Mouse (Mus musculus): ENCODE data around the gene Hyal3. TPM values are rescaled to one million over a fixed set of nuclear protein-coding genes. Genes with fewer than 3 reads are reported as not detected.
A peak's percentile ranks its signal among the peaks of the same experiment; 100 is the strongest.
"Not testable (repeated sequence)": the region's sequence is repeated elsewhere in the genome, so short reads cannot be mapped to it uniquely, and the experiment has no call there.

Hyal3 gene
- total RNA-seq, 2 experiments from 2014 or later = 0.41 to 0.79 TPM

- no peak for DNase-seq
- intact Hi-C loops (cut with DNase I) = no loop called here
Measured at GRCm38 (mm10) chr9:107549297-107550074, 31.1 kb upstream of the Hyal3 start.

- DNase-seq = no peak
- intact Hi-C loops (cut with DNase I) = no loop called here
Measured at GRCm38 (mm10) chr9:107550491-107551116, 30.0 kb upstream of the Hyal3 start.

GRCm38 (mm10) chr9:107551117-107551889 lies 29.3 kb upstream of the Hyal3 start, which contains the start of gene Rassf1:
Rassf1 (plus strand) TSS chr9:107551555.
- peak; percentile 76 to 81 for DNase-seq
- intact Hi-C loops (cut with DNase I) = no loop called here

GRCm38 (mm10) chr9:107551890-107552355 lies 28.7 kb upstream of the Hyal3 start:
- intact Hi-C loops (cut with DNase I) = no loop called here
- DNase-seq = no peak

GRCm38 (mm10) chr9:107552690-107553393 lies 27.8 kb upstream of the Hyal3 start:
- intact Hi-C loops (cut with DNase I) = no loop called here

GRCm38 (mm10) chr9:107553541-107554318 lies 26.9 kb upstream of the Hyal3 start:
- intact Hi-C loops (cut with DNase I) = no loop called here
- peak in 1 of 2 experiments; percentile 51 for DNase-seq

More at GRCm38 (mm10) chr9:107552690-107553393, 27.8 kb upstream of the Hyal3 start:
- DNase-seq = no peak

GRCm38 (mm10) chr9:107554319-107554825 lies 26.2 kb upstream of the Hyal3 start:
- intact Hi-C loops (cut with DNase I) = no loop called here

GRCm38 (mm10) chr9:107555031-107555457 lies 25.6 kb upstream of the Hyal3 start:
- DNase-seq = peak; percentile 86 to 87
- intact Hi-C loops (cut with DNase I) = no loop called here

More at GRCm38 (mm10) chr9:107554319-107554825, 26.2 kb upstream of the Hyal3 start:
- DNase-seq = peak; percentile 95 to 96

- intact Hi-C loops (cut with DNase I) = no loop called here
- DNase-seq = no peak
Measured at GRCm38 (mm10) chr9:107555701-107556100, 24.9 kb upstream of the Hyal3 start.

- no peak for DNase-seq
- intact Hi-C loops (cut with DNase I) = no loop called here
Measured at GRCm38 (mm10) chr9:107556346-107556745, 24.3 kb upstream of the Hyal3 start.

GRCm38 (mm10) chr9:107563029-107563581 lies 17.5 kb upstream of the Hyal3 start, which contains the start of gene Tusc2:
Tusc2 (plus strand) TSS chr9:107563255.
- intact Hi-C loops (cut with DNase I) = no loop called here
- peak; percentile 97 for DNase-seq

- DNase-seq; intact Hi-C loops (cut with DNase I): not testable (repeated sequence)
Measured at GRCm38 (mm10) chr9:107565556-107565955, 15.1 kb upstream of the Hyal3 start.

- DNase-seq = peak; percentile 90 to 91
Measured at GRCm38 (mm10) chr9:107566041-107566709, 14.4 kb upstream of the Hyal3 start.

GRCm38 (mm10) chr9:107566855-107567254 lies 13.8 kb upstream of the Hyal3 start:
- peak; percentile 54 to 63 for DNase-seq
- intact Hi-C loops (cut with DNase I) = no loop called here

More at GRCm38 (mm10) chr9:107566041-107566709, 14.4 kb upstream of the Hyal3 start:
- intact Hi-C loops (cut with DNase I) = no loop called here

- intact Hi-C loops (cut with DNase I) = no loop called here
- peak in 1 of 2 experiments; percentile 48 for DNase-seq
Measured at GRCm38 (mm10) chr9:107567702-107568319, 12.8 kb upstream of the Hyal3 start, which contains the start of gene Hyal2. Hyal2 (plus strand) TSS chr9:107567945.

GRCm38 (mm10) chr9:107568331-107569261 lies 12.0 kb upstream of the Hyal3 start:
- intact Hi-C loops (cut with DNase I) = no loop called here
- peak; percentile 91 for DNase-seq

GRCm38 (mm10) chr9:107569270-107569669 lies 11.3 kb upstream of the Hyal3 start:
- DNase-seq = no peak
- intact Hi-C loops (cut with DNase I) = no loop called here
